Mouse (Mus musculus) megakaryocyte, embryonic 14.5 days (primary cell): ENCODE data around the gene Paxbp1. TPM values are rescaled to one million over a fixed set of nuclear protein-coding genes. Genes with fewer than 3 reads are reported as not detected.
A peak's percentile ranks its signal among the peaks of the same experiment; 100 is the strongest.

Source experiments
- H3K27me3 ChIP-seq: replicated peaks from 2 replicates; pipeline ENCODE3; 2012; ENCODE audit warnings: inconsistent platforms
- H3K36me3 ChIP-seq: replicated peaks from 2 replicates; pipeline ENCODE3; 2012; ENCODE audit warnings: low read length, inconsistent platforms, mixed read lengths
- H3K4me1 ChIP-seq: 2 replicates; pipeline ENCODE4 v1.6.1; 2012; ENCODE audit warnings: inconsistent platforms
- H3K4me3 ChIP-seq: replicated peaks from 2 replicates; pipeline ENCODE3; 2012; ENCODE audit warnings: moderate library complexity, mild to moderate bottlenecking, inconsistent platforms
- H3K9me3 ChIP-seq: 2 replicates; pipeline ENCODE4 v1.6.1; 2012; ENCODE audit warnings: inconsistent platforms
- FLI1 ChIP-seq: IDR thresholded peaks from 2 replicates; pipeline ENCODE4 v1.6.1; 2012; ENCODE audit warnings: low read length, inconsistent platforms, mixed read lengths
- GATA1 ChIP-seq: IDR thresholded peaks from 3 replicates; pipeline ENCODE4 v1.6.1; 2012; ENCODE audit warnings: mixed read lengths, low read length, inconsistent platforms, borderline replicate concordance
- polyA plus RNA-seq: library from polyadenylated mRNA; stranded (reverse); fragments of >175 nt; gene quantifications from 2 replicates; pipeline ENCODE4 v1.2.3, GENCODE M21; 2012; ENCODE audit warnings: low replicate concordance; ENCODE audit not compliant: insufficient read depth

Paxbp1 gene
- polyA plus RNA-seq, 1 experiment = 4.8 TPM

- H3K9me3 ChIP-seq = no peaks in the 10 kb centered on the region
- peaks cover 23% of the 10 kb centered on the region for H3K4me1 ChIP-seq
- peak overlapping the region; percentile 92 for H3K4me3 ChIP-seq
- no peaks in the 10 kb centered on the region for H3K27me3 ChIP-seq
- H3K36me3 ChIP-seq = peaks cover 26% of the 10 kb centered on the region
- no peak for TF ChIP-seq FLI1
- TF ChIP-seq GATA1 = no peak
Measured at GRCm38 (mm10) chr16:91009942-91010529, 34.3 kb downstream of the Paxbp1 start.

- H3K4me3 ChIP-seq = no peak overlapping the region
- TF ChIP-seq GATA1 = no peak
- no peak for TF ChIP-seq FLI1
- H3K27me3 ChIP-seq = no peaks in the 10 kb centered on the region
- H3K4me1 ChIP-seq = peaks cover 11% of the 10 kb centered on the region
- H3K36me3 ChIP-seq = peaks cover 18% of the 10 kb centered on the region
- no peaks in the 10 kb centered on the region for H3K9me3 ChIP-seq
Measured at GRCm38 (mm10) chr16:91004915-91005538, 39.3 kb downstream of the Paxbp1 start.

GRCm38 (mm10) chr16:91001098-91001497, 43.2 kb downstream of the Paxbp1 start:
- TF ChIP-seq FLI1 (no peak), GATA1 (no peak)
- H3K4me1 ChIP-seq = peaks cover 16% of the 10 kb centered on the region
- no peaks in the 10 kb centered on the region for H3K27me3 ChIP-seq
- H3K9me3 ChIP-seq = no peaks in the 10 kb centered on the region
- peaks cover 13% of the 10 kb centered on the region for H3K36me3 ChIP-seq
- H3K4me3 ChIP-seq = no peak overlapping the region

- H3K27me3 ChIP-seq = no peaks in the 10 kb centered on the region
- H3K4me3 ChIP-seq = no peak overlapping the region
- H3K9me3 ChIP-seq = no peaks in the 10 kb centered on the region
- H3K4me1 ChIP-seq = peaks cover 25% of the 10 kb centered on the region
- H3K36me3 ChIP-seq = peaks cover 10% of the 10 kb centered on the region
- TF ChIP-seq FLI1 = no peak
- TF ChIP-seq GATA1 = no peak
Measured at GRCm38 (mm10) chr16:90999827-91000226, 44.5 kb downstream of the Paxbp1 start.

GRCm38 (mm10) chr16:90997822-90998221, 46.5 kb downstream of the Paxbp1 start:
- Histone ChIP-seq H3K27me3 (no peaks in the 10 kb centered on the region), H3K36me3 (peaks cover 7% of the 10 kb centered on the region), H3K4me1 (peaks cover 30% of the 10 kb centered on the region), H3K9me3 (no peaks in the 10 kb centered on the region), H3K4me3 (no peak overlapping the region)
- TF ChIP-seq FLI1 = no peak
- TF ChIP-seq GATA1 = no peak

GRCm38 (mm10) chr16:90996327-90997243, 47.8 kb downstream of the Paxbp1 start:
- no peak for TF ChIP-seq FLI1
- no peak for TF ChIP-seq GATA1
- H3K27me3 ChIP-seq = no peaks in the 10 kb centered on the region
- H3K4me3 ChIP-seq = no peak overlapping the region
- H3K9me3 ChIP-seq = no peaks in the 10 kb centered on the region
- H3K4me1 ChIP-seq = peaks cover 30% of the 10 kb centered on the region
- H3K36me3 ChIP-seq = peaks cover 13% of the 10 kb centered on the region

- Histone ChIP-seq H3K27me3 (no peaks in the 10 kb centered on the region), H3K4me3 (peak overlapping the region; percentile 84), H3K9me3 (no peaks in the 10 kb centered on the region), H3K36me3 (peaks cover 24% of the 10 kb centered on the region), H3K4me1 (peaks cover 30% of the 10 kb centered on the region)
- TF ChIP-seq GATA1 = no peak
- TF ChIP-seq FLI1 = no peak
Measured at GRCm38 (mm10) chr16:90995498-90995897, 48.8 kb downstream of the Paxbp1 start.

- peak overlapping the region; percentile 84 for H3K4me3 ChIP-seq
- H3K9me3 ChIP-seq = no peaks in the 10 kb centered on the region
- H3K36me3 ChIP-seq = peaks cover 28% of the 10 kb centered on the region
- no peak for TF ChIP-seq FLI1
- TF ChIP-seq GATA1 = no peak
- no peaks in the 10 kb centered on the region for H3K27me3 ChIP-seq
- H3K4me1 ChIP-seq = peaks cover 30% of the 10 kb centered on the region
Measured at GRCm38 (mm10) chr16:90995023-90995422, 49.3 kb downstream of the Paxbp1 start.

GRCm38 (mm10) chr16:90989162-90989561, 55.2 kb downstream of the Paxbp1 start:
- H3K27me3 ChIP-seq = no peaks in the 10 kb centered on the region
- H3K9me3 ChIP-seq = no peaks in the 10 kb centered on the region
- H3K4me3 ChIP-seq = no peak overlapping the region
- H3K4me1 ChIP-seq = peaks cover 14% of the 10 kb centered on the region
- TF ChIP-seq FLI1 = no peak
- no peak for TF ChIP-seq GATA1
- peaks cover 51% of the 10 kb centered on the region for H3K36me3 ChIP-seq
